Mouse (Mus musculus) liver, postnatal 0 days (tissue): Measurements from ENCODE around the gene Rex1bd. TPM values are rescaled to one million over a fixed set of nuclear protein-coding genes. Genes with fewer than 3 reads are reported as not detected.

Source experiments
- ATAC-seq: fragments of 200-750 bp; cut with Nextera tagmentation; 2 replicates; pipeline ENCODE4 v1.8.0; 2017; ENCODE audit warnings: mild to moderate bottlenecking, moderate library complexity
- DNase-seq: peaks from one replicate; pipeline ENCODE4 v3.0.0-alpha.2; 2016
- H3K27ac ChIP-seq: fragments of 300-500 bp; sonication (generic); 2 replicates; pipeline ENCODE4 v1.5.1; 2014; ENCODE audit warnings: antibody characterized with exemption, moderate library complexity, mild to moderate bottlenecking, low read depth
- H3K27me3 ChIP-seq: fragments of 300-500 bp; sonication (generic); 2 replicates; pipeline ENCODE4 v1.6.1; 2014; ENCODE audit warnings: low read length, control low read depth, mixed read lengths; ENCODE audit not compliant: insufficient read depth
- H3K36me3 ChIP-seq: fragments of 300-500 bp; sonication (generic); replicated peaks from 2 replicates; pipeline ENCODE4 v1.6.1; 2014; ENCODE audit warnings: mild to moderate bottlenecking, control low read depth, low read length, moderate library complexity, mixed read lengths; ENCODE audit not compliant: insufficient read depth
- H3K4me1 ChIP-seq: fragments of 300-500 bp; sonication (generic); 2 replicates; pipeline ENCODE4 v1.6.1; 2014; ENCODE audit warnings: antibody characterized with exemption, mild to moderate bottlenecking, control low read depth; ENCODE audit not compliant: insufficient read depth
- H3K4me2 ChIP-seq: fragments of 300-500 bp; sonication (generic); 2 replicates; pipeline ENCODE4 v1.6.1; 2014; ENCODE audit warnings: low read depth, mild to moderate bottlenecking, low read length, moderate library complexity, mixed read lengths
- H3K4me3 ChIP-seq: fragments of 300-500 bp; sonication (generic); 2 replicates; pipeline ENCODE4 v1.5.1; 2014; ENCODE audit warnings: low read depth, low read length
- H3K9ac ChIP-seq: fragments of 300-500 bp; sonication (generic); replicated peaks from 2 replicates; pipeline ENCODE4 v1.6.1; 2014; ENCODE audit warnings: mild to moderate bottlenecking, moderate library complexity
- H3K9me3 ChIP-seq: fragments of 300-500 bp; sonication (generic); 2 replicates; pipeline ENCODE4 v1.6.1; 2016; ENCODE audit warnings: mild to moderate bottlenecking, control low read depth, low read length, mixed read lengths
- CTCF ChIP-seq: sonication (generic); IDR thresholded peaks from 2 replicates; pipeline ENCODE4 v1.5.1; 2016; ENCODE audit warnings: antibody characterized with exemption, low read depth
- EP300 ChIP-seq: IDR thresholded peaks from 2 replicates; pipeline ENCODE4 v1.6.1; 2016; ENCODE audit warnings: antibody characterized with exemption, low read depth, mild to moderate bottlenecking
- WGBS: fragments of 180-500 bp; shearing (Covaris S2); extraction: QIAGEN DNeasy Blood & Tissue Kit; methylation state at CpG from one replicate; pipeline ENCODE4 v1.1.7; 2014; ENCODE audit not compliant: insufficient replicate concordance; 5-methylcytosine and 5-hydroxymethylcytosine counted together
- polyA plus RNA-seq: library from polyadenylated mRNA; unstranded; fragments of >200 nt; fragmentation: Nextera tagmentation; extraction: Ambion mirVana; gene quantifications from 2 replicates; pipeline ENCODE4 v1.2.1, GENCODE M21; 2015

Gene Rex1bd
- polyA plus RNA-seq, 1 experiment from 2014 or later: 52.3 TPM

GRCm38 (mm10) chr8:70461765-70462515 lies 44.6 kb downstream of the Rex1bd start:
- WGBS: 84% methylated on average over 16 of the region's 16 CpGs
- Histone ChIP-seq H3K9me3 (no peaks in the 10 kb centered on the region), H3K4me2 (no peak overlapping the region), H3K27ac (no peak overlapping the region), H3K4me3 (no peak overlapping the region), H3K27me3 (no peaks in the 10 kb centered on the region), H3K9ac (no peak overlapping the region), H3K36me3 (no peaks in the 10 kb centered on the region), H3K4me1 (peaks cover 6% of the 10 kb centered on the region)
- TF ChIP-seq CTCF (no peak), EP300 (no peak)
- DNase-seq (no peak), ATAC-seq (no peak)

GRCm38 (mm10) chr8:70460606-70461005 lies 45.9 kb downstream of the Rex1bd start:
- 89% methylated on average over 9 of the region's 9 CpGs for WGBS
- Histone ChIP-seq H3K27ac (no peak overlapping the region), H3K4me2 (no peak overlapping the region), H3K4me3 (no peak overlapping the region), H3K9me3 (no peaks in the 10 kb centered on the region), H3K4me1 (no peaks in the 10 kb centered on the region), H3K36me3 (no peaks in the 10 kb centered on the region), H3K27me3 (no peaks in the 10 kb centered on the region), H3K9ac (no peak overlapping the region)
- no peak for TF ChIP-seq EP300
- TF ChIP-seq CTCF: no peak
- ATAC-seq (no peak), DNase-seq (no peak)

GRCm38 (mm10) chr8:70460199-70460598 lies 46.4 kb downstream of the Rex1bd start:
- H3K9me3 ChIP-seq: no peaks in the 10 kb centered on the region
- no peaks in the 10 kb centered on the region for H3K27me3 ChIP-seq
- H3K9ac ChIP-seq: no peak overlapping the region
- no peaks in the 10 kb centered on the region for H3K36me3 ChIP-seq
- DNase-seq (no peak), ATAC-seq (no peak)
- 82% methylated on average over 5 of the region's 5 CpGs for WGBS
- no peaks in the 10 kb centered on the region for H3K4me1 ChIP-seq
- TF ChIP-seq EP300: no peak
- no peak overlapping the region for H3K27ac ChIP-seq
- no peak overlapping the region for H3K4me3 ChIP-seq
- no peak overlapping the region for H3K4me2 ChIP-seq

- no peak for DNase-seq
- no peak for ATAC-seq
- no peak overlapping the region for H3K27ac ChIP-seq
- H3K4me1 ChIP-seq: no peaks in the 10 kb centered on the region
- H3K4me2 ChIP-seq: no peak overlapping the region
- no peaks in the 10 kb centered on the region for H3K36me3 ChIP-seq
- 94% methylated on average over 2 of the region's 2 CpGs for WGBS
- no peaks in the 10 kb centered on the region for H3K27me3 ChIP-seq
- no peak for TF ChIP-seq EP300
- no peak for TF ChIP-seq CTCF
- H3K9ac ChIP-seq: no peak overlapping the region
- no peak overlapping the region for H3K4me3 ChIP-seq
- no peaks in the 10 kb centered on the region for H3K9me3 ChIP-seq
Observed at GRCm38 (mm10) chr8:70459636-70460035, 46.9 kb downstream of the Rex1bd start.

GRCm38 (mm10) chr8:70458462-70458861 lies 48.1 kb downstream of the Rex1bd start:
- no peak for ATAC-seq
- no peaks in the 10 kb centered on the region for H3K27me3 ChIP-seq
- no peak for TF ChIP-seq EP300
- TF ChIP-seq CTCF: no peak
- DNase-seq: no peak
- no peak overlapping the region for H3K27ac ChIP-seq
- no peak overlapping the region for H3K9ac ChIP-seq
- no peak overlapping the region for H3K4me3 ChIP-seq
- no peaks in the 10 kb centered on the region for H3K4me1 ChIP-seq
- H3K9me3 ChIP-seq: no peaks in the 10 kb centered on the region
- H3K4me2 ChIP-seq: no peak overlapping the region
- 80% methylated on average over 3 of the region's 3 CpGs for WGBS
- no peaks in the 10 kb centered on the region for H3K36me3 ChIP-seq

- Histone ChIP-seq H3K9ac (no peak overlapping the region), H3K4me1 (no peaks in the 10 kb centered on the region), H3K36me3 (no peaks in the 10 kb centered on the region), H3K27ac (no peak overlapping the region), H3K9me3 (no peaks in the 10 kb centered on the region), H3K27me3 (no peaks in the 10 kb centered on the region), H3K4me2 (no peak overlapping the region), H3K4me3 (no peak overlapping the region)
- ATAC-seq (no peak), DNase-seq (no peak)
- no peak for TF ChIP-seq CTCF
- no peak for TF ChIP-seq EP300
- WGBS: 82% methylated on average over 6 of the region's 6 CpGs
Observed at GRCm38 (mm10) chr8:70457882-70458281, 48.7 kb downstream of the Rex1bd start.

GRCm38 (mm10) chr8:70456996-70457395 lies 49.6 kb downstream of the Rex1bd start:
- TF ChIP-seq EP300 (no peak), CTCF (no peak)
- Histone ChIP-seq H3K36me3 (no peaks in the 10 kb centered on the region), H3K27me3 (no peaks in the 10 kb centered on the region), H3K9me3 (no peaks in the 10 kb centered on the region), H3K4me3 (no peak overlapping the region), H3K27ac (no peak overlapping the region), H3K4me2 (no peak overlapping the region), H3K9ac (no peak overlapping the region), H3K4me1 (no peaks in the 10 kb centered on the region)
- ATAC-seq (no peak), DNase-seq (no peak)
- 77% methylated on average over 1 of the region's 1 CpGs for WGBS

Other genes starting within 250 kb of the Rex1bd start
- 4.3 and 5.6 TPM in 2 replicates for gene Homer3, start 223.9 kb downstream of the Rex1bd start, polyA plus RNA-seq
- gene Ddx49, start 204.3 kb downstream of the Rex1bd start, polyA plus RNA-seq: 15.2 and 16.3 TPM in 2 replicates
- gene Cope, start 204.2 kb downstream of the Rex1bd start, polyA plus RNA-seq: 162 and 171 TPM in 2 replicates
- gene Cers1, start 191.0 kb downstream of the Rex1bd start, polyA plus RNA-seq: 0.12 TPM in 1 of 2 replicates, not detected in the other
- 0.16 TPM in 1 of 2 replicates, not detected in the other for gene Gdf1, start 176.9 kb downstream of the Rex1bd start, polyA plus RNA-seq
- 6.7 and 7.1 TPM in 2 replicates for gene Upf1, start 153.5 kb downstream of the Rex1bd start, polyA plus RNA-seq
- 3.0 and 4.0 TPM in 2 replicates for gene Comp, start 133.2 kb downstream of the Rex1bd start, polyA plus RNA-seq
- 2.6 and 2.7 TPM in 2 replicates for gene Crtc1, start 67.2 kb downstream of the Rex1bd start, polyA plus RNA-seq
- 4.2 and 5.4 TPM in 2 replicates for gene Klhl26, start 29.8 kb downstream of the Rex1bd start, polyA plus RNA-seq
- not detected in 2 replicates for gene Tmem59l, start 19.4 kb downstream of the Rex1bd start, polyA plus RNA-seq
- 0.07 and 0.38 TPM in 2 replicates for gene Crlf1, start 13.6 kb downstream of the Rex1bd start, polyA plus RNA-seq
- 627 and 684 TPM in 2 replicates for gene Uba52, start 4.0 kb upstream of the Rex1bd start, polyA plus RNA-seq
- 141 TPM in 2 replicates for gene Fkbp8, start 21.0 kb upstream of the Rex1bd start, polyA plus RNA-seq
- 43.1 and 43.3 TPM in 2 replicates for gene Kxd1, start 21.2 kb upstream of the Rex1bd start, polyA plus RNA-seq
- gene Ell, start 32.7 kb upstream of the Rex1bd start, polyA plus RNA-seq: 9.5 and 9.7 TPM in 2 replicates
- 18.8 and 21.6 TPM in 2 replicates for gene Isyna1, start 87.6 kb upstream of the Rex1bd start, polyA plus RNA-seq
- gene Ssbp4, start 102.1 kb upstream of the Rex1bd start, polyA plus RNA-seq: 32.5 and 35.4 TPM in 2 replicates
- gene Lrrc25, start 109.4 kb upstream of the Rex1bd start, polyA plus RNA-seq: 9.8 and 10.4 TPM in 2 replicates
- gene Gdf15, start 125.7 kb upstream of the Rex1bd start, polyA plus RNA-seq: 2.1 and 2.3 TPM in 2 replicates
- gene Pgpep1, start 153.6 kb upstream of the Rex1bd start, polyA plus RNA-seq: 31.0 and 32.2 TPM in 2 replicates
- 98.5 and 103 TPM in 2 replicates for gene Lsm4, start 166.5 kb upstream of the Rex1bd start, polyA plus RNA-seq
- gene Jund, start 192.2 kb upstream of the Rex1bd start, polyA plus RNA-seq: 19.6 and 38.4 TPM in 2 replicates
- 0.02 TPM in 1 of 2 replicates, not detected in the other for gene Iqcn, start 196.7 kb upstream of the Rex1bd start, polyA plus RNA-seq
- gene Gm3336, start 211.8 kb upstream of the Rex1bd start, polyA plus RNA-seq: 0.22 and 0.25 TPM in 2 replicates
- gene Pde4c, start 217.0 kb upstream of the Rex1bd start, polyA plus RNA-seq: 1.6 and 1.8 TPM in 2 replicates
- gene Rab3a, start 247.9 kb upstream of the Rex1bd start, polyA plus RNA-seq: 3.2 and 3.3 TPM in 2 replicates